8 mouse cellular contexts compared by ENCODE assay signal in the genomic region with DNA sequence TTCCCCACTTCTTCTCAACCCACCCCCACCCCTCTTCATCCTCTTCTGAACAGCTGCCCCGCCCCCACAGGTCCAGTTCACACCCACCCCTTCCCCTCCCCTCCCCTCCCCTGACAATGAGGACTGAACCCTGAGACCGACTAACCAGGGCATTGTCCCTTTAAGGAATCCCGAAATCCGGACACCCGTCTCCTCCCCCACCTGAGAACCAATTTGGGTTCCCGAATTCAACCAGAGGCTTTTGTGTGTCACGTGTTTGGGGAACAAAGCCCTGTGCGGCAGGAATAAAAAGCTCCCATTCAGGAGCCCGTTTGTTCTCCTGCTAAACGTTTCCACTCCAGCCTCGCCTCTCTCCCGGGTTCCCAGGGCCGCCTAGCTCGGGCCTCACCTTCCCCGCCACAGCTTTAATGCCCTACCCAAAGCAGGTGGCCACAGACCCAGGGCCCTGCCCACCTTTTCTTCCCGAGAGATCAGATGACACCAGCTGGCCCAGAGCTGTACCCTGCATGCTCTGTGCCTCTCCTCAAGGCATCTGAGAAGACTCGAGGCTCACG. TPM values are rescaled to one million over a fixed set of nuclear protein-coding genes. Genes with fewer than 3 reads are reported as not detected.
A peak's percentile ranks its signal among the peaks of the same experiment; 100 is the strongest.
DNase-seq lines count a peak whose midpoint lies in the region; ATAC-seq and TF ChIP-seq lines count a peak whose summit lies in the region.

No protein-coding gene starts in this region.

- peak overlapping the region; percentile 48 for H3K9ac ChIP-seq in hindbrain, postnatal 0 days (replicated peaks; ENCODE audit: low read length)
- H3K9ac ChIP-seq in lung, postnatal 0 days (replicated peaks; ENCODE audit: low read depth) = no peak overlapping the region
- peak overlapping the region; percentile 62 for H3K9ac ChIP-seq in stomach, embryonic 16.5 days (ENCODE audit: low read length)

- H3K27me3 ChIP-seq in hindbrain, postnatal 0 days (ENCODE audit: insufficient read depth, low read length) = no peaks in the 10 kb centered on the region
- H3K27me3 ChIP-seq in lung, postnatal 0 days (replicated peaks; ENCODE audit: insufficient read depth, low read length) = no peaks in the 10 kb centered on the region
- H3K27me3 ChIP-seq in stomach, embryonic 16.5 days (ENCODE audit: control insufficient read depth, insufficient read depth, low read length) = no peaks in the 10 kb centered on the region

- H3K27ac ChIP-seq in hindbrain, postnatal 0 days = peak overlapping the region; percentile 67
- H3K27ac ChIP-seq in lung, postnatal 0 days (ENCODE audit: low read length) = no peak overlapping the region
- peak overlapping the region; percentile 54; the same call in 1 of the 2 replicates for H3K27ac ChIP-seq in stomach, embryonic 16.5 days (ENCODE audit: low read length)

- 2% methylated on average over 17 of the region's 18 CpGs for WGBS in hindbrain, postnatal 0 days
- WGBS in lung, postnatal 0 days = 3% methylated on average over 17 of the region's 18 CpGs
- WGBS in stomach, embryonic 16.5 days = 3% methylated on average over 18 of the region's 18 CpGs

- no peaks in the 10 kb centered on the region for H3K36me3 ChIP-seq in hindbrain, postnatal 0 days (ENCODE audit: insufficient read depth, low read length)
- H3K36me3 ChIP-seq in lung, postnatal 0 days (ENCODE audit: insufficient read depth, low read length) = no peaks in the 10 kb centered on the region
- H3K36me3 ChIP-seq in stomach, embryonic 16.5 days (ENCODE audit: control insufficient read depth, insufficient read depth, low read length) = no peaks in the 10 kb centered on the region

- H3K4me2 ChIP-seq in hindbrain, postnatal 0 days (ENCODE audit: low read depth, low read length) = peak overlapping the region; percentile 48
- H3K4me2 ChIP-seq in lung, postnatal 0 days (replicated peaks; ENCODE audit: low read depth, low read length) = peak overlapping the region; percentile 41
- peak overlapping the region; percentile 54 for H3K4me2 ChIP-seq in stomach, embryonic 16.5 days (ENCODE audit: low read depth, low read length)

- peak; percentile 71; the same call in 1 of the 2 replicates for ATAC-seq in hindbrain, postnatal 0 days
- no peak for ATAC-seq in lung, postnatal 0 days
- ATAC-seq in stomach, embryonic 16.5 days (ENCODE audit: insufficient read depth, low FRiP score) = peak; percentile 63; the same call in 1 of the 2 replicates

- no peaks in the 10 kb centered on the region for H3K9me3 ChIP-seq in hindbrain, postnatal 0 days (ENCODE audit: low read length)
- no peaks in the 10 kb centered on the region for H3K9me3 ChIP-seq in lung, postnatal 0 days (ENCODE audit: low read length)
- H3K9me3 ChIP-seq in stomach, embryonic 16.5 days (replicated peaks; ENCODE audit: control insufficient read depth, low read length) = no peaks in the 10 kb centered on the region

- no peak for TF ChIP-seq CTCF in hindbrain, postnatal 0 days (IDR thresholded peaks at IDR 0.05; ENCODE audit: low read depth)
- TF ChIP-seq CTCF in lung, postnatal 0 days (IDR thresholded peaks at IDR 0.05) = no peak

- TF ChIP-seq EP300 in lung, postnatal 0 days (IDR thresholded peaks at IDR 0.05) = no peak

- DNase-seq in adrenal gland, adult 2 months = peak; percentile 26
- DNase-seq in adrenal gland, postnatal 4 days (ENCODE audit: low spot score in 2 of 2) = no peak
- DNase-seq in right cerebral cortex, adult 18-20 months = peak; percentile 14
- DNase-seq in right cerebral cortex, postnatal 36 days (ENCODE audit: low spot score in 2 of 2) = no peak
- DNase-seq in hindbrain, postnatal 0 days (ENCODE audit: low spot score) = peak; percentile 70
- DNase-seq in lung, postnatal 0 days (ENCODE audit: low spot score) = no peak
- DNase-seq in frontal cortex, postnatal 14 days (ENCODE audit: low spot score in 2 of 2) = no peak

- peak overlapping the region; percentile 13 for H3K4me3 ChIP-seq in hindbrain, postnatal 0 days (ENCODE audit: low read length)
- peak overlapping the region; percentile 8; the same call in 1 of the 2 replicates for H3K4me3 ChIP-seq in lung, postnatal 0 days (ENCODE audit: low read depth, low read length)
- H3K4me3 ChIP-seq in stomach, embryonic 16.5 days (replicated peaks; ENCODE audit: low read length) = peak overlapping the region; percentile 30

- peaks cover 12% of the 10 kb centered on the region; the same call in 1 of the 2 replicates for H3K4me1 ChIP-seq in hindbrain, postnatal 0 days (ENCODE audit: insufficient read depth, low read length)
- H3K4me1 ChIP-seq in lung, postnatal 0 days (ENCODE audit: insufficient read depth, low read depth, low read length) = no peaks in the 10 kb centered on the region
- H3K4me1 ChIP-seq in stomach, embryonic 16.5 days (ENCODE audit: control insufficient read depth, insufficient read depth, low read length) = no peaks in the 10 kb centered on the region; the same call in 1 of the 2 replicates

RNA-seq across cellular contexts. Expression of a gene that starts 25.1 kb away (rescaled TPM):
- 10 to 100 TPM; 16.3 to 19.1 TPM for total RNA-seq in adrenal gland, adult 2 months (2021)
- polyA plus RNA-seq in adrenal gland, adult 2 months (2012; rRNA removed) = 24.0 and 29.5 TPM in 2 replicates
- total RNA-seq in adrenal gland, postnatal 4 days (2021) = 10 to 100 TPM; 27.0 to 33.2 TPM
- total RNA-seq in hindbrain, postnatal 0 days (2014; rRNA removed) = 75.9 and 88.1 TPM in 2 replicates
- polyA plus RNA-seq in hindbrain, postnatal 0 days (2015; fragmentation: Nextera tagmentation; extraction: Ambion mirVana) = 45.1 and 46.2 TPM in 2 replicates
- 1.2 TPM in 2 replicates for polyA plus RNA-seq in lung, postnatal 0 days (2015; fragmentation: Nextera tagmentation; extraction: Ambion mirVana)
- 3.5 and 4.9 TPM in 2 replicates for polyA plus RNA-seq in stomach, embryonic 16.5 days (2015; fragmentation: Nextera tagmentation; extraction: Ambion mirVana)

RNA-seq across cellular contexts. Expression of a gene that starts 55.5 kb away (rescaled TPM):
- total RNA-seq in adrenal gland, adult 2 months (2021) = 1,000 to 10,000 TPM; 1,468 to 1,603 TPM
- polyA plus RNA-seq in adrenal gland, adult 2 months (2012; rRNA removed) = 4,255 and 4,504 TPM in 2 replicates
- total RNA-seq in adrenal gland, postnatal 4 days (2021) = 100 to 1,000 TPM; 720 to 752 TPM
- 1,147 and 1,391 TPM in 2 replicates for total RNA-seq in hindbrain, postnatal 0 days (2014; rRNA removed)
- polyA plus RNA-seq in hindbrain, postnatal 0 days (2015; fragmentation: Nextera tagmentation; extraction: Ambion mirVana) = 1,694 and 1,700 TPM in 2 replicates
- 819 and 1,023 TPM in 2 replicates for polyA plus RNA-seq in lung, postnatal 0 days (2015; fragmentation: Nextera tagmentation; extraction: Ambion mirVana)
- 927 and 1,043 TPM in 2 replicates for polyA plus RNA-seq in stomach, embryonic 16.5 days (2015; fragmentation: Nextera tagmentation; extraction: Ambion mirVana)

Comparison
In these comparisons a context has a peak if more than half of its experiments do, and no peak if none do; other contexts are left out.
1. DNase-seq: peak in adrenal gland, adult 2 months (single experiment), right cerebral cortex, adult 18-20 months (single experiment) and hindbrain, postnatal 0 days (single experiment); none in adrenal gland, postnatal 4 days (0 of 2), right cerebral cortex, postnatal 36 days (0 of 2), lung, postnatal 0 days (single experiment) and frontal cortex, postnatal 14 days (0 of 2).
2. Peak in every context shown above with its lines, with median percentiles within 50 percentile points of each other: H3K4me2 ChIP-seq and H3K4me3 ChIP-seq.